ENCODE assay signal across 15 mouse cellular contexts in the genomic region with DNA sequence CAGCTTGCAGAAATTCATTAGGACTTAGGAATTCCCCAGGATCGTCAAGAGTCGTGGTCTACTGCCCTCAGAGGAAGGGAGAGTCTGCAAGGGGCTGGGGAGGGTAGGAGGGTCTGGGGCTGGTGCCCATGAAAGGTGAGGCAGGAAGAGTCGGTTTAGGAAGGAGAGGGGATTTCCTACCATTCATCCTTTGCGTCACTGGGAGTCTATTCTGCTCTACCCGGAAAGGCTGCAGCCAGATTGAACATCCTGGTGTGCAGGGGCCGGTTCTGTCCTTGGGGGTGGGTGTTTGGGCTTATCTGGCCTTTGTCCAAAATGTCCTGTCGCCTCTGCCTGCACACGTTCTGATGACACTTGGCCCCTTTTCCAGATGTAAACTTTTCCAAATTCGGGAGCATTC.
A peak's percentile ranks its signal among the peaks of the same experiment; 100 is the strongest.
DNase-seq lines count a peak whose midpoint lies in the region; ATAC-seq and TF ChIP-seq lines count a peak whose summit lies in the region.
"Had no signal": no experiment of that assay in that cellular context is flagged by ENCODE, and none has a peak within 500 bp of the region (broad histone marks: within the 10 kb centered on the region; RNA-seq: fewer than 3 reads in every experiment).

No protein-coding gene starts in this region.

- no peak overlapping the region for H3K9ac ChIP-seq in heart, embryonic 11.5 days (ENCODE audit: low read depth, low read length)
- H3K9ac ChIP-seq in liver, postnatal 0 days (replicated peaks): no peak overlapping the region
- H3K9ac ChIP-seq in liver, embryonic 11.5 days (ENCODE audit: low read depth, low read length): no peak overlapping the region
- no peak overlapping the region for H3K9ac ChIP-seq in heart, embryonic 15.5 days
- H3K9ac ChIP-seq: forebrain, embryonic 12.5 days; limb, embryonic 15.5 days; midbrain, embryonic 15.5 days had no signal

- H3K36me3 ChIP-seq in heart, embryonic 11.5 days (ENCODE audit: control insufficient read depth, insufficient read depth, low read length): no peaks in the 10 kb centered on the region
- H3K36me3 ChIP-seq in liver, postnatal 0 days (replicated peaks; ENCODE audit: insufficient read depth, low read length): no peaks in the 10 kb centered on the region
- no peaks in the 10 kb centered on the region for H3K36me3 ChIP-seq in liver, embryonic 11.5 days (ENCODE audit: control insufficient read depth, insufficient read depth, low read length)
- H3K36me3 ChIP-seq in heart, embryonic 15.5 days: 0 out of 2 replicates have a peak, but pooled peaks cover 2% of the 10 kb centered on the region
- H3K36me3 ChIP-seq: forebrain, embryonic 12.5 days; limb, embryonic 15.5 days; midbrain, embryonic 15.5 days had no signal

- no peaks in the 10 kb centered on the region for H3K27me3 ChIP-seq in heart, embryonic 11.5 days (ENCODE audit: control insufficient read depth, insufficient read depth, low read length)
- H3K27me3 ChIP-seq in liver, postnatal 0 days (ENCODE audit: insufficient read depth, low read length): no peaks in the 10 kb centered on the region
- H3K27me3 ChIP-seq in liver, embryonic 11.5 days (replicated peaks; ENCODE audit: control insufficient read depth, insufficient read depth, low read length): no peaks in the 10 kb centered on the region
- H3K27me3 ChIP-seq in heart, embryonic 15.5 days: no peaks in the 10 kb centered on the region
- H3K27me3 ChIP-seq: forebrain, embryonic 12.5 days; limb, embryonic 15.5 days; midbrain, embryonic 15.5 days had no signal

- no peak for TF ChIP-seq EP300 in liver, postnatal 0 days (IDR thresholded peaks at IDR 0.05; ENCODE audit: low read depth)

- H3K9me3 ChIP-seq in heart, embryonic 11.5 days (replicated peaks; ENCODE audit: control insufficient read depth, low read length): no peaks in the 10 kb centered on the region
- H3K9me3 ChIP-seq in liver, postnatal 0 days (ENCODE audit: low read length): no peaks in the 10 kb centered on the region
- H3K9me3 ChIP-seq in liver, embryonic 11.5 days (ENCODE audit: control insufficient read depth, low read length): no peaks in the 10 kb centered on the region
- no peaks in the 10 kb centered on the region for H3K9me3 ChIP-seq in heart, embryonic 15.5 days (replicated peaks)
- H3K9me3 ChIP-seq: forebrain, embryonic 12.5 days; limb, embryonic 15.5 days; midbrain, embryonic 15.5 days had no signal

- peaks cover 36% of the 10 kb centered on the region for H3K4me1 ChIP-seq in heart, embryonic 11.5 days (ENCODE audit: control insufficient read depth, insufficient read depth, low read length)
- H3K4me1 ChIP-seq in liver, postnatal 0 days (ENCODE audit: insufficient read depth): peaks cover 9% of the 10 kb centered on the region; the same call in 1 of the 2 replicates
- H3K4me1 ChIP-seq in liver, embryonic 11.5 days (replicated peaks; ENCODE audit: control insufficient read depth, insufficient read depth, low read length): no peaks in the 10 kb centered on the region
- peaks cover 58% of the 10 kb centered on the region for H3K4me1 ChIP-seq in heart, embryonic 15.5 days (replicated peaks)
- H3K4me1 ChIP-seq: midbrain, embryonic 15.5 days had no signal

- intact Hi-C loops in left cerebral cortex, postnatal 25 days (cut with DNase I): no loop called here

- 32% methylated on average over 9 of the region's 9 CpGs for WGBS in heart, embryonic 11.5 days (ENCODE audit: insufficient replicate concordance)
- 45% methylated on average over 9 of the region's 9 CpGs for WGBS in liver, postnatal 0 days (ENCODE audit: insufficient replicate concordance)
- WGBS in liver, embryonic 11.5 days: 45% methylated on average over 9 of the region's 9 CpGs
- WGBS in heart, embryonic 15.5 days: 34% methylated on average over 9 of the region's 9 CpGs

- no peak for ATAC-seq in heart, embryonic 11.5 days (replicated peaks; ENCODE audit: insufficient number of reproducible peaks, low FRiP score, low TSS enrichment)
- 0 out of 2 replicates have a peak, but pooled peaks have one; percentile 20 for ATAC-seq in liver, postnatal 0 days
- no peak for ATAC-seq in liver, embryonic 11.5 days (replicated peaks; ENCODE audit: low FRiP score)
- ATAC-seq in heart, embryonic 15.5 days (replicated peaks; ENCODE audit: insufficient number of reproducible peaks, insufficient read depth, low FRiP score, low read depth): peak; percentile 33; the same call in 1 of the 2 replicates
- ATAC-seq: inflammation-experienced regulatory T-cells, adult 6 months; midbrain, embryonic 15.5 days had no signal

- no peak for TF ChIP-seq CTCF in liver, postnatal 0 days (IDR thresholded peaks at IDR 0.05; ENCODE audit: low read depth)

- H3K4me2 ChIP-seq in heart, embryonic 11.5 days: no peak overlapping the region
- H3K4me2 ChIP-seq in liver, postnatal 0 days (ENCODE audit: low read depth, low read length): no peak overlapping the region
- no peak overlapping the region for H3K4me2 ChIP-seq in liver, embryonic 11.5 days
- H3K4me2 ChIP-seq in heart, embryonic 15.5 days: no peak overlapping the region
- H3K4me2 ChIP-seq: forebrain, embryonic 12.5 days; limb, embryonic 15.5 days; midbrain, embryonic 15.5 days had no signal

- no peak for DNase-seq in heart, adult 8-10 months (ENCODE audit: low spot score)
- no peak for DNase-seq in liver, postnatal 0 days
- DNase-seq in liver, embryonic 11.5 days (ENCODE audit: low spot score): no peak
- peak; percentile 65 for DNase-seq in kidney, postnatal 10 days
- no peak for DNase-seq in cerebellum, adult 11-12 months
- no peak for DNase-seq in left cerebral cortex, postnatal 25 days (ENCODE audit: low spot score in 2 of 2)
- DNase-seq: cerebellum, adult 9-10 months; layer of hippocampus, adult 9-11 months; thymus, postnatal 36 days had no signal

- H3K4me3 ChIP-seq in heart, embryonic 11.5 days (ENCODE audit: low read depth, low read length): no peak overlapping the region
- H3K4me3 ChIP-seq in liver, postnatal 0 days (ENCODE audit: low read depth, low read length): no peak overlapping the region
- no peak overlapping the region for H3K4me3 ChIP-seq in liver, embryonic 11.5 days (ENCODE audit: low read depth, low read length)
- no peak overlapping the region for H3K4me3 ChIP-seq in heart, embryonic 15.5 days
- H3K4me3 ChIP-seq: forebrain, embryonic 12.5 days; limb, embryonic 15.5 days; midbrain, embryonic 15.5 days had no signal

- H3K27ac ChIP-seq in heart, embryonic 11.5 days (ENCODE audit: low read depth, low read length): 0 out of 2 replicates have a peak overlapping the region, but pooled peaks have one; percentile 25
- no peak overlapping the region for H3K27ac ChIP-seq in liver, postnatal 0 days (ENCODE audit: low read depth)
- no peak overlapping the region for H3K27ac ChIP-seq in liver, embryonic 11.5 days (ENCODE audit: low read depth, low read length)
- peak overlapping the region; percentile 83 for H3K27ac ChIP-seq in heart, embryonic 15.5 days
- H3K27ac ChIP-seq: forebrain, embryonic 12.5 days; midbrain, embryonic 15.5 days had no signal

Comparison
In these comparisons a context has a peak if more than half of its experiments do, and no peak if none do; other contexts are left out.
1. ATAC-seq: peak in liver, postnatal 0 days (single experiment) and heart, embryonic 15.5 days (single experiment); none in heart, embryonic 11.5 days (single experiment) and liver, embryonic 11.5 days (single experiment).
2. H3K27ac ChIP-seq: peak in heart, embryonic 11.5 days (single experiment) and heart, embryonic 15.5 days (single experiment); none in liver, postnatal 0 days (single experiment) and liver, embryonic 11.5 days (single experiment).